Mouse (Mus musculus): ENCODE results near the gene Sec13. TPM values are rescaled to one million over a fixed set of nuclear protein-coding genes. Genes with fewer than 3 reads are reported as not detected.
A peak's percentile ranks its signal among the peaks of the same experiment; 100 is the strongest.

Gene Sec13
- total and polyA plus RNA-seq, 3 experiments, result 145 to 257 (median 209) TPM

GRCm38 (mm10) chr6:113768804-113769203, 28.3 kb upstream of the Sec13 start:
- Histone ChIP-seq H3K4me2 (ENCODE audit: insufficient read depth, low read depth, poor library complexity, severe bottlenecking) (no peak overlapping the region), H3K27ac (ENCODE audit: insufficient read depth, low read depth) (no peak overlapping the region), H3K79me2 (replicated peaks; ENCODE audit: control insufficient read depth, extremely low read depth, insufficient read depth, poor library complexity, severe bottlenecking) (no peaks in the 10 kb centered on the region), H3K9me3 (replicated peaks; ENCODE audit: low read length) (no peaks in the 10 kb centered on the region), H3K27me3 (replicated peaks) (peaks cover 87% of the 10 kb centered on the region), H3K4me1 (ENCODE audit: control insufficient read depth in 1 of 2, insufficient read depth in 2 of 2) (no peaks in the 10 kb centered on the region), H3K9ac (ENCODE audit: insufficient read depth, low read depth) (no peak overlapping the region), H3K36me3 (replicated peaks in 1 of 2; ENCODE audit: control insufficient read depth in 1 of 2, insufficient read depth in 1 of 2, low read length in 1 of 2) (no peaks in the 10 kb centered on the region), H3K4me3 (replicated peaks in 1 of 3; ENCODE audit: low read depth in 2 of 3, low read length in 2 of 3, poor library complexity in 1 of 3) (no peak overlapping the region)
- no peak for DNase-seq (ENCODE audit: extremely low read depth)
- dilution Hi-C loops (cut with MboI; ENCODE audit: extremely low pct_ligation_motif_present, extremely low pct_unique_long_range_greater_than_20kb, low sequenced_read_pairs), result no loop called here
- in situ Hi-C loops (cut with MboI; ENCODE audit: low pct_ligation_motif_present, low pct_unique_long_range_greater_than_20kb, low sequenced_read_pairs), result loop anchor here (25.0 kb wide), 1 partner anchor 193 kb away; no protein-coding TSS in a partner anchor
- no peak for TF ChIP-seq MAZ (IDR thresholded peaks at IDR 0.05; ENCODE audit: low read depth, low read length)
- TF ChIP-seq CTCF (conservative IDR thresholded peaks at IDR 0.05 in 1 of 2, IDR thresholded peaks at IDR 0.05 in 1 of 2; ENCODE audit: low read depth in 2 of 2, low read length in 2 of 2), result no peak
- TF ChIP-seq JUND (conservative IDR thresholded peaks at IDR 0.05; ENCODE audit: low read depth, low read length), result no peak
- no peak for TF ChIP-seq CHD2 (IDR thresholded peaks at IDR 0.05; ENCODE audit: low read length)
- TF ChIP-seq TCF12 (IDR thresholded peaks at IDR 0.05; ENCODE audit: low read depth, low read length), result no peak
- no peak for TF ChIP-seq POLR2A (IDR thresholded peaks at IDR 0.05; ENCODE audit: low read depth, low read length)
- no peak for TF ChIP-seq KAT2A (IDR thresholded peaks at IDR 0.05; ENCODE audit: insufficient replicate concordance, low read length)
- TF ChIP-seq ZKSCAN1 (IDR thresholded peaks at IDR 0.05; ENCODE audit: borderline replicate concordance, low read depth, low read length), result no peak
- TF ChIP-seq BHLHE40 (IDR thresholded peaks at IDR 0.05; ENCODE audit: low read depth, low read length), result no peak
- TF ChIP-seq SIN3A (IDR thresholded peaks at IDR 0.05; ENCODE audit: low read length), result no peak
- no peak for TF ChIP-seq USF1 (IDR thresholded peaks at IDR 0.05; ENCODE audit: low read depth, low read length)
- TF ChIP-seq MAX (IDR thresholded peaks at IDR 0.05; ENCODE audit: low read length), result no peak

DNA sequence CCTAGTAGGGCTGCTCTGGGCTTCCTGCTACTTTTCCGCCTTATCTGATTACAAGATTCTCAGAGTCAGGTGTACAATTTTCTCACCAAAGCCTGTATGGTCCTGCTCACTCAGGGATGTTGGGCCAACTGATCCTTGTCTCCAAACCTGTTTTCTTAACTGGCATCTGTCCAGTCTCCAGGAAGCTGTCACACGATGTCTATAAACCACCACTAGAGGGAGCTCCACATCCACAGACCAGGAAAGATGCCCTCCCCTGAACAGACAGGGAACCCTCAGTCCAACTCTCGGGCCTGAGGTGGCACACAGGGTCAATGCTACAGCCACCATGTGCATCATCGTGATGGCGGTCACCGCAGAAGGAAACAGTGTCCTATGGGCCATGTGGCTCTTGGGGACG, 21.1 kb upstream of the Sec13 start:
- no peaks in the 10 kb centered on the region for H3K9me3 ChIP-seq (replicated peaks; ENCODE audit: low read length)
- H3K4me1 ChIP-seq (ENCODE audit: control insufficient read depth in 1 of 2, insufficient read depth in 2 of 2), result no peaks in the 10 kb centered on the region
- no peaks in the 10 kb centered on the region for H3K79me2 ChIP-seq (replicated peaks; ENCODE audit: control insufficient read depth, extremely low read depth, insufficient read depth, poor library complexity, severe bottlenecking)
- no peaks in the 10 kb centered on the region for H3K36me3 ChIP-seq (replicated peaks in 1 of 2; ENCODE audit: control insufficient read depth in 1 of 2, insufficient read depth in 1 of 2, low read length in 1 of 2)
- H3K4me2 ChIP-seq (ENCODE audit: insufficient read depth, low read depth, poor library complexity, severe bottlenecking), result no peak overlapping the region
- DNase-seq (ENCODE audit: extremely low read depth), result peak; percentile 71
- TF ChIP-seq UBTF (IDR thresholded peaks at IDR 0.05; ENCODE audit: low read depth, low read length) (no peak), RAD21 (IDR thresholded peaks at IDR 0.05; ENCODE audit: low read depth, low read length) (peak; percentile 96), POLR2A (IDR thresholded peaks at IDR 0.05; ENCODE audit: low read depth, low read length) (no peak), SMC3 (IDR thresholded peaks at IDR 0.05; ENCODE audit: low read depth, low read length) (peak; percentile 86), ZC3H11A (IDR thresholded peaks at IDR 0.05; ENCODE audit: low read depth, low read length) (peak; percentile 46), CTCF (conservative IDR thresholded peaks at IDR 0.05 in 1 of 2, IDR thresholded peaks at IDR 0.05 in 1 of 2; ENCODE audit: low read depth in 2 of 2, low read length in 2 of 2) (peak; percentile 88 to 96), ELF1 (IDR thresholded peaks at IDR 0.05; ENCODE audit: low read depth, low read length) (0 out of 2 replicates have a peak, but pooled peaks have one; percentile 47), NELFE (IDR thresholded peaks at IDR 0.05; ENCODE audit: low read depth, low read length) (peak; percentile 29; the same call in 1 of the 2 replicates)
- H3K4me3 ChIP-seq (replicated peaks in 1 of 3; ENCODE audit: low read depth in 2 of 3, low read length in 2 of 3, poor library complexity in 1 of 3), result no peak overlapping the region
- dilution Hi-C loops (cut with MboI; ENCODE audit: extremely low pct_ligation_motif_present, extremely low pct_unique_long_range_greater_than_20kb, low sequenced_read_pairs) (no loop called here), in situ Hi-C loops (cut with MboI; ENCODE audit: low pct_ligation_motif_present, low pct_unique_long_range_greater_than_20kb, low sequenced_read_pairs) (loop anchor here (5.0 to 25.0 kb wide), 2 partner anchors 201 to 311 kb away; no protein-coding TSS in a partner anchor)
- no peak overlapping the region for H3K9ac ChIP-seq (ENCODE audit: insufficient read depth, low read depth)
- no peak overlapping the region for H3K27ac ChIP-seq (ENCODE audit: insufficient read depth, low read depth)
- peaks cover 93% of the 10 kb centered on the region for H3K27me3 ChIP-seq (replicated peaks)
